Mouse (Mus musculus) urinary bladder, postnatal 4 days (tissue): ENCODE measurements around the gene Morn1.

Experiments used
- DNase-seq, 2 experiments: peaks; one replicate each; pipeline ENCODE4 v3.0.0; 2021 to 2022; ENCODE audit warnings: low spot score in 2 of 2

Morn1 gene

DNA sequence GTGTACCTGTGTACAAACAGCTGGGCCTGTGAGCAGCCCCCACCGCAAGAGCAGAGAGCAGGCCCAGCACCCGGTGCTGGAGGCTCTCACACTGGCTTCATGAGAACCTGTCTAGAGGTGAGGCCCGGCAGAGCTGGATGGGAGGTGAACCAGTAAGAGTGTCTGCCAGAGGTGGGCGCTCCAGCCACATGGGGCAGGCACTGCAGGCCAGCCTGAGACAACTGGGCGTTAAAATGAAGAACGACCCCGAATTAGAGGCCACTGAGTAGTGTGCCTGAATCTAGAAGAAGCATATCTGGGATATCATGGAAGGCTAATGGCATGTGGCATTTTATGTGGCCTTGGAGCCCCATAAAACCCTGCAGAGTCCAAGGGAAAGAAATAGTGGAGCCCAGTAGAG is 33.7 kb downstream of the Morn1 start:
- no peak for DNase-seq

DNA sequence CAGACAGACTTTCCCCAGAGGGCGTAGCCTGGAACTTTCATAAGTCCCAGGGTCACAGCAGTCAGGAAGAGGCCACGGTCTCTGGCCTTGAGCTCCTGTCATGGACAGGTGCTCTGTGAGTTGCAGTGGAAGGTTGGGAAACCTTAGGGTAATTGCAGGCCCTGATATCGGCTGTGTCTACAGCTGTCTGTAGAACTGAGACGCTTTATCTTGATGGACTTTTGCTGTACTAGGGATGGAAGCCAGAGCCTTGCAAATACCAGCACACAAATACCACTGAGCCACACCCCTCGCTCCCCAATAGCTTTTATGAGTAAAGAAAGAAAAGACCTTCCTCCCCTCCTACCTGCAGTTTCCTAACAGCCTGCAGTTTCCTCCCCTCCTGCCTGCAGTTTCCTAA is 34.2 kb downstream of the Morn1 start:
- no peak for DNase-seq

DNA sequence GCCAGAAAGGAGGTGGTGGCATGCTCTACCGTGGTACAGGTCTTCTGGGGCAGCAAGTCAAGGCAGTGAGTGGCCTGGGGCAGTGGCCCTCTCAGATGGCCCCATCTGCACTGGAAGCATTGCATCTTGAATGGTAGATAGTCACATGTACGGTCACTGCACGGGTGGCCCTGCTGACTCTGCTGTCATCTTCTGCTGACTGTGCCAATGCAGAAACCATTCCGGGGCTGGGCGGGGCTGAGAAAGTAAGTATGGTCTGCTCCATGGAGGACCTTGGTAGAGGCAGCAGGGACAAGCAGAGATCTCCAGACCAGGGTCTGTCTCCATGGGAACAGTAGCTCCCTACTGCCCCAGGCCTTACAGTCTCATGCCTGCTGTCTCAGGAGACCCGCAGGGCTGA is 34.8 kb downstream of the Morn1 start:
- no peak for DNase-seq

DNA sequence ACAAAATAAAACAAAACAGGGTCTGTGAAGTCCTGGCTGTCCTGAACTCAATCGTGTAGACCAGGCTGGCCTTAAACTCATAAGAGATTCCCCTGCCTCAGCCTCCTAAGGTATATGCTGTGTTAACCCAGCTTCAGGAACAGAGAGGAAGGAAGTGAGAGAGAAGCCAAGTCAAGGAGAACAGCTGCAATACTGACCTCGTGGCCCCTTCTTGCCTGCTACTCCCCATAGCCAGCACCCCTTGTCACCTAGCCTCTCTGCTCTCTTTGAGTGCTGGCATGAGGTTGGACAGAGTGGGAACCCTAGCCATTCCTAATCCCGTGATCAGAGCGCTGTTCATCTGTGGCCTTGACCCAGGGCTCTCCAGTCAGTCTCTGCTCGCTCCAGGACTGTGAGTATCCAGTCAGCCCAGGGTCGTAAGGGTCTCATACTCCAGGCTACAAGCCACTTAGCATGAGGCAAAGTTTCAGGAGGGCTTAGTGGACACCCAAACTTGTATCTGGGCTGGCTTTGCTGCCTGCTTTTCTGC is 35.6 kb downstream of the Morn1 start:
- no peak for DNase-seq

DNA sequence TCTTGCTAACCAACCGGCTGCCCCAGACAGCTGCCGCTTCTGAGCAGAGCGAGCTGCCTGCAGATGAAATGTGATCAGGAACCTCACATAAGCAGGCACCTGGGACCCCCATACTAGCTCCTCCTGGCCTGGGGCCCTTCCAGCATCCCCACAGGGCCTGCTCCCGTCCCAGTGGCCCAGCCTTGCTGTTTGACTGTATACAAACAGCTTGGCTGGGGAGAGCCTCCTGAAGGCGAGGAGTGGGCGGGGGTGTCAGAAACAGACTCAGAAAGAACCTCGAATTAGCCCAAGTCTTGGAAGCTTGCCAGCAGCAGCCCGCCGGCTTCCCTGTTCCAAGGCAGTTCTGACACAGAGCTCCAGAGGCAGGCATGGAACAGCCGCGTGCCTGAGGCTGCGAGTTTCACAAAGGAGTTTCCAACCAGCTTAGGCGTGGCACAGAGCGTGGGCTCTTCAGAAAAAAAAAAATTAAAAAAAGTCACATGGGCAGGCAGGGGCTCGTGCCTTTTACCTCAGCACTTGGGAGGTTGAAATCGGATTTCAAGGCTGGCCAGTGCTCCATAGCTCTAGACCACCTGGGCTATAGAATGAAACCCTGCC is 36.2 kb downstream of the Morn1 start:
- peak; percentile 68 to 82 for DNase-seq

DNA sequence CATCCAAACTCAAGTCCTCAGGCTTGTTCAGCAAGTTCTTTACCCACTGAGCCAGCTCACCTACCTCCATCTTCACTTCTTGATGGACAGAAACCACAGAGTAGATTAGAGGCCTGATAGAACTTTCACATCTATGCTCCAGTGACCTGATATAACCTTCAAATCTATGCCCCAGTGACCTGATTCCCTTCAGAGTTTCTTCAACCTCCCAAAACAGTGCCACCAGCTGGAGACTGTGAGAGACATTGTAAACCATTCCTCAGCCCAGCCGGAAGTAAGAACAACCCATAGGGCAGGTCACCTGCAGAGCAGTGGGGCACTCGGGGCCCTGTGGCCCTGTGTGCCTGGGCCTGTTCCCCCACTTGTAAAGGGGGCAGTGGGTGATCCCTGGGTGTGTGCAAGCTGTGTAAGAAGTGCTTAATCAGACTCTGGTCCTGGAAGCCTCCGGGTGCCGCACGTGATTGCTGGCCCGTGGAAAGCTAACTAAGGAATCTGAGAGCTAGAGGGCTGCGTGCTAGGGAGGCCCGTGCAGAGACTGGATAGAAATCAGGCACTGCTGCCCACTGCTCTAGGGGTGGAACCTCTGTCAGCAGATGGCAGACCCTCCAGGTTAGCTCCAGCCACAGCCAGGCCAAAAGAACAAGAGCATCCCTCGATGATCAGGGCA is 37.6 kb downstream of the Morn1 start:
- DNase-seq = no peak

DNA sequence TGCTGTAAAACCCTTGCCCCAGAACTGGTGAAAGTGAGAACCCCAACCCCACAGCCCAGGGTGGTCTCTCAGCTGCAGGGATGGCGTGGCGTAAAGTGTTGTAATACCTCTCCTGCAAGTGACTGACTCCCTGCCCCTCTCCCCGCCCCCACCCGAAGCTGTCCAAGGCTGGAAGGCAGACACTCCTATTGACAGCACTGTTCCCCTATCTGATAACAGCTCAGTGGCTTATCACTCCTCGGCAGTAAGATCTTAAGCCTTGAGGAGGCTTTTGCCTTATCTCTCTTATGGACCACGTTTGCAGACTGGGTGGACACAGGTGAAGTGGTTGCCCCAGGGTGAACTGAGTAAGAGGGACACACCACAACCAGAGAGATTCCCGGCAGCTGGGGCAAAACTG is 38.9 kb downstream of the Morn1 start:
- no peak for DNase-seq

DNA sequence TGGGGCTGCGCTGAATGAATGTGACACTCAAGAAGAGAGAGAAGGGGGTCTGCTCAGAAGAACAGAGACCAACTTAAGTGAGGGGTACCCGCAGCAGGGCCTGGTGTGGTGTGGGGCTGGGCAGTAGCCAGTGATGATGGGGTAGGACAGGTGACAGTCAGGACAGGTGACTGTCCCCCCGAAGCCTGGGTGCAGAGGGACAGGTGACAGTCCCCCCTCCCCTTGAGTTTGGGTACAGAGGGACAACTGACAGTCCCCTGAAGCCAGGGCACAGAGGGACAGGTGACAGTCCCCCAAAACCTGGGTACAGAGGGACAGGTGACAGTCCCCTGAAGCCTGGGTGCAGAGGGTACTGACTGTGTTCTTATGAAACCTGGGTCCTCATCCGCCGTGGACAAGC is 39.8 kb downstream of the Morn1 start:
- DNase-seq = no peak

DNA sequence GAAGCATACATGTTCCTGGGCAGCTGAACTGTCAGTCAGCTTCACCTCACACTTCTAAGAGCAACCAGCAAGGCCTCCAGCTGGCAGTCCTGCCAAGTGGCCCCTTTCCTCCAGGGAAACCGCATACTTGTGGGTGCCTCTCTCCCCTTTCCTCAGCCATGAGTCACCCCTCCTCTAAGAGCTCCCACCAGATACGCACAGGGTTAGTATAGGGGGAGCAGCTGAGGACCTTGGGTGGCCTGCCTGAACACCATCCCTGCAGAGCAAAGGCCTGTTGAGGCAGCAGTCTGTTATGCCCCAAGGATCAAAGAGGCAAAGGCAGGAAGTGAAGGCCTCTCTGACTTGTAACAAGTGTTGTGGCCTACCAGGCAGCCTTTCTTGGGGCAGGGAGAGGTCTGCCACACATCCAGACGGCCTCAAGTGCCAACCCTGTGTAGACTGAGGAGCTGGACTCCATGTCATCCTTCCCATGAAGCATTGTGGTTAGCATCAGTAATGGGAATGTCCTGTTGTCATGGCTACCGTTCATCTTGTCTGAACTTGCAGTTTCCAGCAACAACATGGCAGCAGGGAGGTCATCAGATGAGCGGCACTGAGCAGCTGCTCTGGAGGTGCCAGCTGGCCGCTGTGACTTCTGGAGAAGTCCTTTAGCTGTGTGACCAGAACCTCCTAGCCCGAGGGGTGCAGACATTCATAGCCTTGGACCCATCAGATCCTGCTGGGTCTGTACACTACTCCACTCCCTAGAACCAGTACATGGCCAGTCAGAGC is 40.4 kb downstream of the Morn1 start:
- DNase-seq = no peak

DNA sequence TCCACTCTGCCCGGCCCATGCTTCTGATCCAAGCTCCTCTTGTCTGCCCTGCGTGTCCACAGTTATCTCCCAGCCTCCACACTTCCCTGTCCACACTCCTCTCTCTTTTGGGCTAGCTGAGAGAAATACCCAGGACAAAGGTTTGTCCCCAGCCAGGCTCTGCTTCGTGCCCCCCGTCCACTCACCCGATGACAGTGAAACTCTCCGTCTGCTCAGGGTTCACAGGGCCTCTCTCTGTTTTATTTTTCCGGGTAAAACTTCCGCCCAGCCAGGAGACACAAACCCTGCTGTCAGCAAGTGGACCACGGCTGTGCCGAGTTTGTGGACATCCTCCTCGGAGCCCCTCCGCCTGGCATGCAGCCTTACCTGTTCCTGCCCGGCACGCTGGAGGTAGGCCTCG is 42.0 kb downstream of the Morn1 start:
- DNase-seq = no peak

DNA sequence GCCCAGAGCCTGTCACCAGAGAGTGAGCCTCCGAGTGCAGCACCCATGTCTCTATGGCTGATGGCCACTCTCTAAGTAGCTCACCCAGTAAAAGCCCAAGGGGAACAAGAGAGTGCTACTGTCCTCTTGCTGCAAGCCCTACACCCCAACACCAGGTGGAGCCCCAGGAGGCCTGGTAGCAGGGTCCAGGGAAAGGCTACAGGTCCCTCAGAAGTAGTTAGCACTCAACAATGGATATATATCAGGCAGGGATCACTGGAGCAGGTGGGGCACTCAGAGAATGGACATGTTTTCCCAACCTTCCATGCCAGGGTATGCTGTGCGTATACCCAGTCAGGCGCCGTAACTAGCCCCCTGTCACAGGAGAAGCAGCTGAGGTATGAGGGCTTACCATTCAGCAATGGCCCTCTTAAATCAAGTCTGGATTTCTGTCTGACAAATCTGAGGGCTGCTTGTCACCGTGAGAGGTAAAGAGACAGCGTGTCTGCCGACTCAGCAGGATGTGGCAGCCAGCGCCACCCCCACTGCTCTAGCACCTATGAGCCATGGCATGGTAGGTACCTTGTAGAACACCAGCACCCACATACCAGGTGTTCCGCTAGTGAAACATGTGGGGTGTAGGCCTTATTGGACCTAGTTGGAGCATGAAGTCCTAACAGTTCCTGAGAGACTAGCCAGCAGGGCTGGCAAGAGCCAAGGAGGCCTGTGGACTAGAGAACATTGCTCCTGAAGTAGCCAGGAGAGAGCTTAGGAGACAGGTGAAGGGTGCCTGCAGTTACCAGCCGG is 42.9 kb downstream of the Morn1 start:
- no peak for DNase-seq

DNA sequence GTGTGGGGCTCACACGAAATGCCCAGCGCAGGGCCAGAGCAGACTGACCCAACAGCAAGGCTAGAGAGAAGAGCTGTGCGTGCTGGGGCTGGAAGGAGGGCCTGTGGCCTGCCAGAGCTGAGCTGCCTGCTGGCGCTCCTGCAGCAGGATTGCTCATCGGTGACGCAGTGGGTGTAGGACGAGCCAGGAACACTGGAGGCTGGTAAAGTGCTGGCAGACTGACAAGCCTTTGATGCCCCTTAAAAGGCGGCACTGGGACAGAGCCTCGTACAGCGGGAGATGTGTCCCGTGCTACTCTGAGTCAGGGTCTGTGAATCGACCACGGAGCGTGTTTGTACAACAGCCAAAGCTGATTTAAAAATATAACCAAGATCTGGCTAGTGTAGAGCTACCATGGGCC is 43.6 kb downstream of the Morn1 start:
- peak; percentile 66 to 73 for DNase-seq

DNA sequence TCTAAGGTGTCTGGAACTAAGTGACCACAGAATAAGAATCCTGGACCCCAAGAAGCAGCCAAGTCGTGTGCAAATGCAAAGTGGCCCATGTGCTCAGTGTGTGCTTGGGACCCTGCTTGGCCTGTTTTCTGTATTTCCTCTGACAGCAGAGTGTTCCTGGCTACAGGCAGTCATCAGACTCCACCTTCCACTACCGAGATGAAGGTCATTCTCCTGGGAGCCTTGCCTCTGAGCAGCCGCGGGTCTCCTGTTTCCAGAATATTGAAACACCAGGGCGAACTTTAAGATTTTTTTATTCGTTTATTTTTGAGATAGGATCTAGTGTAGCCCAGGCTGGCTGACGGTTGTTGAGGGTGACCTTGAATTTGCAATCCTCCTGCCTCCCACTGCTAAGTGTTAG is 44.2 kb downstream of the Morn1 start:
- DNase-seq = no peak

DNA sequence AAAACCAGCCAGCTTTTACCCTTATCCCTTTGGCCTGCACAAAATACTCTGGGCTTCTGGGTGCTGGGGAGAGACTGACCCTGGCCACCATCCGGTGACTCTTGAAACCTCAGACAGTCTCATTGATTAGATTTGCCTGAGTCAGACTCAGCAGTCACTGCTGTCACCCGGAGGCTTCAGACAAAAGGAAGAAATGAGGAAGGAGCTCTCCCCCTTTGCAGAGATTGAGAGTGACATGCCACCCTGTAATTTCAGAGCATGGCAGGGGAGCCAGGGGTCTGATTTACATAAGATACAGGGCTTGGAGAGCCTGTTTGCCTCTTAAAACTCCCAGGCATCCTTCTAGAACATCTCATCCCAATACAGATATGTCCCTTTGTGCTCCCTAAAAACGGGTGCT is 46.8 kb downstream of the Morn1 start:
- DNase-seq = no peak

DNA sequence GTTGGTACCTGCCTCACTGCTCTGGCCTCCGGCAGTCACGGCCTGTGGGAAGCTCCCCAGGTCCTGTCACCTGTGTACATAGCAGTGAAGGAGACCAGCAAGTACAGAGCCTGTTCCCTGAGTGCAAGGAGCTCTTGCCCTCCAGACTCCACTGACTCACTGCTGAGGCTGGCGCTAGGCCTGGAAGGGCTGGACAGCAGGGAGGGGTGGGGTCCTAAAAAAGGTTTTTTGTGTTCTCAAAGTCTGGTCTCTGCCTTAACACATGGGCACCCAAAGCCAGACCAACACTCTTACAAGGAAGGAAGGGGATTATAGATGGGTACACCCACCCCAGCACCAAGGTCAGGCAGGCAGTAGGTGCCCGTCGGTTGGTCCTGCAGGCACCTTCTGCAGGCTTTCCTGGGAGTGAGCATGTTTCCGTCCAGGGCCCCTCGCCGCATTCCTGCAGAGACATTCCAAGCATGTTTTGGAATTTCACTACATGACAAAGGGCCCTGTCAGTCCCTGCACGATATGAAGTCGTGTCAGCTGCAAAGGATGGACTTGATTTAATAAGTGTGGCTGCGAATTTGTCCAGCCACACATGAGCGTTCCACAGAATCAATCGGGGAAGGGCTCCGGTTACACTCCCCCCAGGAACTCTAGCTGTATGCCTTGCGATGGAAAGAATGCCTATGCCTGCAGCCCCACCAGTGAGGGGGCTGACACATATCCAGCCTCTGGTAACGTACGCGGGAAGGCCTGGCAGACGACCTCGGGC is 47.5 kb downstream of the Morn1 start:
- DNase-seq = peak in 1 of 2 experiments; percentile 50

DNA sequence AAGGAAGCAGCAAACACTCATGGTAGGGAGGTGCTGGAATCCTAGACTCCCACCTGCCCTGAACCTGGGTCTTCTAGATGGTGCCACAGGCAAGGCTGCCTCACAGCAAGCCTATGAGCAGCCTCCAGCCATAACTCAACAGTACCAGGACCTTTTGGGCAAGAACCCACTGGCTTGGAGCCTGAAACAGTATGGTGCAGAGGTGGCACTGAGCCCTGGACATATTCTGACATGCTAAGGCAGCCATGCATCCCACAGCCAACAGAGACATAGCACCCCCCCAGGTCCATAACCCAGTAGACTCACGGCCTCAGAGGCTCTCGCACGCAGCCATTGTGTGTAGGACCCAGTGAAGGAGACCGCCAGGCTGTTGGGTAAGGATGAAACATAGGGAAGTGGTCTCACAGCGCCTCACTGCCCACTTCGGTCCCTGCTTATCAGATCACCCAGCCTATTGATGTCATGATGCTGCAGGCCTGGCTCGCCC is 48.4 kb downstream of the Morn1 start:
- no peak for DNase-seq

DNA sequence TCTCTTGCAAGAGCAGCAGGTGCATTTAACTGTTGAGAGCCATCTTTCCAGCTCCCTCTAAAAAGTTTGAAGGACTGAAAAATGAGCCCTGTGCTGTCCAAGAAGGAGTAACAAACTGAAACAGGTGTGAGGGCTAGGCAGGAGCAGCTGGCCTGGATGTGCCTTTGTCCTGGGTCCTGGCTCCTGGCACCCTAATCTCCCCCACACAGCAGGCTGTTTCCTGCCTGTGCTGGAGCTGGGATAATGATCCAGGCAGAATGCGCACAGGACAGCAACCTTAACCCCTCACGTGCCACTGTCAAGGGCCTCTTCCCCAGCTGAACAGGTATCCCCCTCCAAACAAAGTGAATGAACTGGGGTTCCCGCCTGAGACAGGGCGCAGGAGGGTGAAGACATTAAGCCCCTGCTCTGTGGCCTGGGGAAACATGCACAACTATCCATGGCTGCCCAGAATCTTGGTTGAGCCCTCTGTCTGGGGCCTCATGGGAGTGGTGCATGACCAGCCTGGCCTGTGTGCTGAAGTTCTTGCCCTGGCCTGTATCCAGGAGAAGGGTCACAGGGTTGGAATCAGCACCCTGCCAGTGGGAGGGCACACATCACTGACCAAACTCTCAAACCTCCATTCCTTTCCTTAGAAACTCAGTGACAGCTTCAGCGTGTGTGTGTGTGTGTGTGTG is 49.7 kb downstream of the Morn1 start:
- DNase-seq = no peak

DNA sequence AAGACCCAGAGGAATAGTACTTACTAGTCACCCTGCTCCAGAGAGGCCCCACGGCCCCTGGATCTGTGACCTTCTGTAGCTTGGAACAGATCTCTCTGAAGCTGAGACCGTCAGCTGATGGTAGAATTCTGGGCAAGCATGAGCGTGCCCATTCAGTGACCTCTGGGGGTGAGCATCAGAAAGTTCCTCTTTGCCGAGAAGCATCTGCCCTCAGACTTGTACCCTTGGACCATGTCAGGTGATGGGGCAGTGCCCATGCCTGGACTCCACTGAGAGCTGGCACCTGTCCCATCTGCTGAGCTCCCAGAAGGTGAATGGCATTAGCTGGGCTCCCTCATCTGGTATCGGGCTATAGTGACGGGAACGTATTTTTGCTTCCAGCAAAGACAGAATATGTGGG is 51.5 kb downstream of the Morn1 start:
- DNase-seq = no peak

DNA sequence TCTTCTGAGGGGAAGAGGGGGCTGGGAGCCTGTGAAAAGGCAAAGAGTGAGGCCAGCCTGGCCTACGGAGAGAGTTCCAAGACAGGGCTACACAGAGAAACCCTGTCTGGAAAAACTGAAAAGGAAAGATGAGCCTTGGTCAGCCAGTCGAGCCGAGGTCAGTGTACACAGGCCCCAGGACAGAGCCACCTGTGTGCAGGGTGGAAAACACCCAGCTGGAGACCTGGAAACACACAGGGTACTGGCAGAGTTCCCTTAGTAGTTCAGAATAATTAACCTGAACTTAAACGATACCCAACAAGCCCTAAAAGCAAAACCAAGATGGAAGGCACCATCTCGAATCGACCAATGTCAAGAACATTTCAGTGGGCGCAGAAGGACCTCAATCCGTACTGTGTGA is 52.1 kb downstream of the Morn1 start:
- DNase-seq = no peak

DNA sequence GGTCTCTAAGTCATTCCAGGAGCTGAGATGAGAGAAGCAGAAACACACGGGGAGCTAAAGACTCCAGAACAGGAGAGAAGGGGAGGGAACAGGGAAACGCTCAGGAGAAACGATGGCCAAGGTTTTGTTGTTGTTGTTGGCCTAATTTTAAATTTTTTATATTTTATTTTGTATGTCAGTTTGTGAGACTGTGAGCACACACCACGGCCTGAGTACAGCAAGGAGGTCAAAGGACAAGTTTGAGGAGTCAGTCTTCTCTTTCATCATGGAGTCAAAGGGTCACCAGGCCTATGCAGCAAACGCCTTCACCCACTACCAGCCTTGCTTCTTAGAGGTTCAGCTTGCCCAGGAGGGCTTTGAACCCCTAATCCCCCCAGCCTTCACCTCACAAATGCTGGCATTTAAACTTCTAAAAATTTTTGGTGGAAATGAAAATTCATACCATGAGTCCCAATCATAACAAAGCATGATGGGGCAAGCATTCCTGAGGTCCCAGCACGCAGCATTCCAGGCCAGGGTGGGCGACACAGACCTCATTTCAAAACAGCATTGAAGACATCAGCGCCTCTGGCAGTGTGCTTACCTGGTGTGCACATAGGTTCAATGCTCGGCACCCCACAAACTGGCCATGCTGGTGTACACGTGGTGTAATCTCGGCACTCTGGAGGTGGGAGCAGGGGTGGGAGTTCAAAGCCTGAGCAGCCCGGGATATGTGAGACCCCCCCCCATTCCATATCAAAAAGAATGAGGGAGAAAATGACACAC is 53.1 kb downstream of the Morn1 start:
- no peak for DNase-seq
